Mouse (Mus musculus): Measurements from ENCODE around the gene Prom2. TPM values are rescaled to one million over a fixed set of nuclear protein-coding genes. Genes with fewer than 3 reads are reported as not detected.

The Prom2 gene
- total RNA-seq (2021): under 1 TPM; 0.08 to 0.18 TPM
- long read RNA-seq, experiment 1, partial matches to known transcripts: 1 of 1 reads
- long read RNA-seq, experiment 1, other reads (novel, unspliced or antisense): 0 of 1 reads
- long read RNA-seq, experiment 2: 0 reads

GRCm38 (mm10) chr2:127541185-127541584 is at the start of gene Prom2:
Prom2 (minus strand) TSS chr2:127541467.
- intact Hi-C loops (cut with DNase I): no loop called here
- no peak for DNase-seq (ENCODE audit: low spot score in 2 of 2)

- intact Hi-C loops (cut with DNase I): no loop called here
- peak in 1 of 2 experiments; percentile 38 for DNase-seq (ENCODE audit: low spot score in 2 of 2)
These were observed 49.6 kb upstream of the Prom2 start for GRCm38 (mm10) chr2:127590840-127591239.

GRCm38 (mm10) chr2:127590204-127590603 is 48.9 kb upstream of the Prom2 start:
- DNase-seq (ENCODE audit: low spot score in 2 of 2): no peak
- intact Hi-C loops (cut with DNase I): no loop called here

GRCm38 (mm10) chr2:127588897-127589296 is 47.6 kb upstream of the Prom2 start:
- no peak for DNase-seq (ENCODE audit: low spot score in 2 of 2)
- intact Hi-C loops (cut with DNase I): no loop called here

GRCm38 (mm10) chr2:127587514-127587844 is 46.2 kb upstream of the Prom2 start:
- intact Hi-C loops (cut with DNase I): no loop called here
- no peak for DNase-seq (ENCODE audit: low spot score in 2 of 2)

- intact Hi-C loops (cut with DNase I): no loop called here
These were observed 45.6 kb upstream of the Prom2 start, which contains the start of the genes Zfp661 and Mrps5 for GRCm38 (mm10) chr2:127586694-127587513. Zfp661 (minus strand) TSS chr2:127587094. Mrps5 (plus strand) TSS chr2:127587222.

GRCm38 (mm10) chr2:127584436-127584858 is 43.2 kb upstream of the Prom2 start:
- intact Hi-C loops (cut with DNase I): no loop called here

More at GRCm38 (mm10) chr2:127586694-127587513, 45.6 kb upstream of the Prom2 start, which contains the start of the genes Zfp661 and Mrps5:
- DNase-seq (ENCODE audit: low spot score in 2 of 2): peak; percentile 72 to 77

GRCm38 (mm10) chr2:127573322-127573721 is 32.1 kb upstream of the Prom2 start:
- DNase-seq (ENCODE audit: low spot score in 2 of 2): no peak
- intact Hi-C loops (cut with DNase I): no loop called here

More at GRCm38 (mm10) chr2:127584436-127584858, 43.2 kb upstream of the Prom2 start:
- peak; percentile 95 to 96 for DNase-seq (ENCODE audit: low spot score in 2 of 2)

GRCm38 (mm10) chr2:127559070-127559966 is 18.1 kb upstream of the Prom2 start:
- intact Hi-C loops (cut with DNase I): loop anchor here (1.0 to 5.0 kb wide), 3 partner anchors 52 to 197 kb away; partner anchors contain the start of gene Adra2b

GRCm38 (mm10) chr2:127551078-127551477 is 9.8 kb upstream of the Prom2 start:
- peak; percentile 59 to 60 for DNase-seq (ENCODE audit: low spot score in 2 of 2)
- intact Hi-C loops (cut with DNase I): loop anchor here (2.0 to 5.0 kb wide), 2 partner anchors 44 to 104 kb away; no protein-coding TSS in a partner anchor

More at GRCm38 (mm10) chr2:127559070-127559966, 18.1 kb upstream of the Prom2 start:
- peak; percentile 98 for DNase-seq (ENCODE audit: low spot score in 2 of 2)

GRCm38 (mm10) chr2:127550446-127550845 is 9.2 kb upstream of the Prom2 start:
- intact Hi-C loops (cut with DNase I): loop anchor here (2.0 to 5.0 kb wide), 2 partner anchors 44 to 103 kb away; no protein-coding TSS in a partner anchor
- DNase-seq (ENCODE audit: low spot score in 2 of 2): no peak

- intact Hi-C loops (cut with DNase I): loop anchor here (2.0 to 5.0 kb wide), 2 partner anchors 43 to 102 kb away; no protein-coding TSS in a partner anchor
- DNase-seq (ENCODE audit: low spot score in 2 of 2): no peak
These were observed 8.4 kb upstream of the Prom2 start for GRCm38 (mm10) chr2:127549711-127550110.

GRCm38 (mm10) chr2:127548342-127549074 is 7.2 kb upstream of the Prom2 start:
- intact Hi-C loops (cut with DNase I): no loop called here
- no peak for DNase-seq (ENCODE audit: low spot score in 2 of 2)

- intact Hi-C loops (cut with DNase I): no loop called here
- no peak for DNase-seq (ENCODE audit: low spot score in 2 of 2)
These were observed 430 bp upstream of the Prom2 start for GRCm38 (mm10) chr2:127541697-127542096.

- intact Hi-C loops (cut with DNase I): no loop called here
- peak in 1 of 2 experiments; percentile 44 for DNase-seq (ENCODE audit: low spot score in 2 of 2)
These were observed 1.8 kb downstream of the Prom2 start for GRCm38 (mm10) chr2:127539494-127539893.

- intact Hi-C loops (cut with DNase I): no loop called here
- peak in 1 of 2 experiments; percentile 30 for DNase-seq (ENCODE audit: low spot score in 2 of 2)
These were observed 3.7 kb downstream of the Prom2 start for GRCm38 (mm10) chr2:127537548-127537947.

- DNase-seq (ENCODE audit: low spot score in 2 of 2): peak; percentile 38 to 69
- intact Hi-C loops (cut with DNase I): no loop called here
These were observed 5.9 kb downstream of the Prom2 start for GRCm38 (mm10) chr2:127535363-127535762.

- DNase-seq (ENCODE audit: low spot score in 2 of 2): no peak
- intact Hi-C loops (cut with DNase I): no loop called here
These were observed 8.9 kb downstream of the Prom2 start for GRCm38 (mm10) chr2:127532379-127532778.

GRCm38 (mm10) chr2:127531592-127531991 is 9.7 kb downstream of the Prom2 start:
- no peak for DNase-seq (ENCODE audit: low spot score in 2 of 2)
- intact Hi-C loops (cut with DNase I): no loop called here
